Mouse (Mus musculus): ENCODE results near the gene Foxo6. TPM values are rescaled to one million over a fixed set of nuclear protein-coding genes. Genes with fewer than 3 reads are reported as not detected.

The Foxo6 gene
- total RNA-seq (2014; rRNA removed) (23.8 and 25.1 TPM in 2 replicates), polyA plus RNA-seq (2015; fragmentation: Nextera tagmentation; extraction: Ambion mirVana) (1.2 and 1.3 TPM in 2 replicates)

- no peaks in the 10 kb centered on the region for H3K9me3 ChIP-seq (ENCODE audit: low read length)
- peak within 1 kb of the TSS; percentile 83 for H3K9ac ChIP-seq (replicated peaks; ENCODE audit: low read length)
- H3K27ac ChIP-seq: peak within 1 kb of the TSS; percentile 71
- peak within 1 kb of the TSS; percentile 75 for H3K4me3 ChIP-seq (ENCODE audit: low read length)
- peak; percentile 90 for ATAC-seq
- no peaks in the 10 kb centered on the region for H3K27me3 ChIP-seq (ENCODE audit: insufficient read depth, low read length)
- no peaks in the 10 kb centered on the region for H3K36me3 ChIP-seq (ENCODE audit: insufficient read depth, low read length)
- TF ChIP-seq CTCF (IDR thresholded peaks at IDR 0.05; ENCODE audit: low read depth): peak; percentile 67
- 3% methylated on average over 66 of the region's 99 CpGs for WGBS
- DNase-seq (ENCODE audit: low spot score): peak; percentile 95
- H3K4me2 ChIP-seq (ENCODE audit: low read depth, low read length): peak within 1 kb of the TSS; percentile 94
- H3K4me1 ChIP-seq (ENCODE audit: insufficient read depth, low read length): peaks cover 16% of the 10 kb centered on the region; the same call in 1 of the 2 replicates
Measured at GRCm38 (mm10) chr4:120287290-120288111, at the start of gene Foxo6. TSS of gene Foxo6 (minus strand) at chr4:120287349.

- Histone ChIP-seq H3K36me3 (ENCODE audit: insufficient read depth, low read length) (no peaks in the 10 kb centered on the region), H3K4me1 (ENCODE audit: insufficient read depth, low read length) (no peaks in the 10 kb centered on the region), H3K4me3 (ENCODE audit: low read length) (no peak overlapping the region), H3K9ac (replicated peaks; ENCODE audit: low read length) (no peak overlapping the region), H3K27ac (no peak overlapping the region), H3K4me2 (ENCODE audit: low read depth, low read length) (no peak overlapping the region), H3K9me3 (ENCODE audit: low read length) (no peaks in the 10 kb centered on the region), H3K27me3 (ENCODE audit: insufficient read depth, low read length) (no peaks in the 10 kb centered on the region)
- ATAC-seq: no peak
- no peak for DNase-seq (ENCODE audit: low spot score)
- WGBS: 96% methylated on average over 4 of the region's 4 CpGs
- no peak for TF ChIP-seq CTCF (IDR thresholded peaks at IDR 0.05; ENCODE audit: low read depth)
Measured at GRCm38 (mm10) chr4:120334316-120334715, 47.2 kb upstream of the Foxo6 start.

DNA sequence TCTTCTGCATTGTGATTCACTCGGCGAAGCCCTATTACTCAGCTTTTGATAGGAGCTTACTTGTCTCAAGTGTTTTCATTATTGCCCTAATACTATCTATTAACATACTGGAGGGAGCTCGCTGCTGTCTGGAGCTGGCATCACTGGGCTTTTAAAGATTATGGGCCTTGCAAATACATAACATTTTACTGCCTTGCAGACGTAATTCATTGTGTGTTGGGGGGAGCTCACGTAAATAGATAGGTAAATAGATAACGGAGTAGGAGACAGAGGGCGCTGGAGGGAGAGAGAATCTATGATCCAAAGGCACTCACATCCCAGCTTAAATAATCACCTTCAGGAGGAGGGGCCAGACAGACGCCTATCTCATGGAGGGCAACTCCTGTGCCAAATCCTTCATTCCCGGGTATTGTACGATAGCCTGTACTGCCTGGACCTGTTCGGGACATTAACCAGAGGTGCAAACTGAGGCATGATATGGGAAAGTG, 45.8 kb upstream of the Foxo6 start:
- Histone ChIP-seq H3K36me3 (ENCODE audit: insufficient read depth, low read length) (no peaks in the 10 kb centered on the region), H3K9me3 (ENCODE audit: low read length) (no peaks in the 10 kb centered on the region), H3K4me1 (ENCODE audit: insufficient read depth, low read length) (no peaks in the 10 kb centered on the region), H3K27ac (peak overlapping the region; percentile 41; the same call in 1 of the 2 replicates), H3K27me3 (ENCODE audit: insufficient read depth, low read length) (no peaks in the 10 kb centered on the region), H3K9ac (replicated peaks; ENCODE audit: low read length) (no peak overlapping the region), H3K4me3 (ENCODE audit: low read length) (no peak overlapping the region), H3K4me2 (ENCODE audit: low read depth, low read length) (no peak overlapping the region)
- peak; percentile 44 for TF ChIP-seq CTCF (IDR thresholded peaks at IDR 0.05; ENCODE audit: low read depth)
- WGBS: 24% methylated on average over 11 of the region's 11 CpGs
- DNase-seq (ENCODE audit: low spot score) (peak; percentile 67), ATAC-seq (peak; percentile 73)

- Histone ChIP-seq H3K4me3 (ENCODE audit: low read length) (no peak overlapping the region), H3K4me2 (ENCODE audit: low read depth, low read length) (no peak overlapping the region), H3K36me3 (ENCODE audit: insufficient read depth, low read length) (no peaks in the 10 kb centered on the region), H3K27me3 (ENCODE audit: insufficient read depth, low read length) (no peaks in the 10 kb centered on the region), H3K27ac (peak overlapping the region; percentile 41; the same call in 1 of the 2 replicates), H3K9me3 (ENCODE audit: low read length) (no peaks in the 10 kb centered on the region), H3K9ac (replicated peaks; ENCODE audit: low read length) (no peak overlapping the region), H3K4me1 (ENCODE audit: insufficient read depth, low read length) (no peaks in the 10 kb centered on the region)
- WGBS: 19% methylated on average over 7 of the region's 7 CpGs
- TF ChIP-seq CTCF (IDR thresholded peaks at IDR 0.05; ENCODE audit: low read depth): no peak
- peak; percentile 57 for DNase-seq (ENCODE audit: low spot score)
- ATAC-seq: peak; percentile 64
Measured at GRCm38 (mm10) chr4:120332405-120332933, 45.3 kb upstream of the Foxo6 start.

GRCm38 (mm10) chr4:120331992-120332391, 44.8 kb upstream of the Foxo6 start:
- 71% methylated on average over 7 of the region's 7 CpGs for WGBS
- Histone ChIP-seq H3K27me3 (ENCODE audit: insufficient read depth, low read length) (no peaks in the 10 kb centered on the region), H3K27ac (peak overlapping the region; percentile 41; the same call in 1 of the 2 replicates), H3K36me3 (ENCODE audit: insufficient read depth, low read length) (no peaks in the 10 kb centered on the region), H3K4me2 (ENCODE audit: low read depth, low read length) (no peak overlapping the region), H3K9me3 (ENCODE audit: low read length) (no peaks in the 10 kb centered on the region), H3K9ac (replicated peaks; ENCODE audit: low read length) (no peak overlapping the region), H3K4me3 (ENCODE audit: low read length) (no peak overlapping the region), H3K4me1 (ENCODE audit: insufficient read depth, low read length) (no peaks in the 10 kb centered on the region)
- peak; percentile 43; the same call in 1 of the 2 replicates for ATAC-seq
- no peak for DNase-seq (ENCODE audit: low spot score)
- TF ChIP-seq CTCF (IDR thresholded peaks at IDR 0.05; ENCODE audit: low read depth): no peak

DNA sequence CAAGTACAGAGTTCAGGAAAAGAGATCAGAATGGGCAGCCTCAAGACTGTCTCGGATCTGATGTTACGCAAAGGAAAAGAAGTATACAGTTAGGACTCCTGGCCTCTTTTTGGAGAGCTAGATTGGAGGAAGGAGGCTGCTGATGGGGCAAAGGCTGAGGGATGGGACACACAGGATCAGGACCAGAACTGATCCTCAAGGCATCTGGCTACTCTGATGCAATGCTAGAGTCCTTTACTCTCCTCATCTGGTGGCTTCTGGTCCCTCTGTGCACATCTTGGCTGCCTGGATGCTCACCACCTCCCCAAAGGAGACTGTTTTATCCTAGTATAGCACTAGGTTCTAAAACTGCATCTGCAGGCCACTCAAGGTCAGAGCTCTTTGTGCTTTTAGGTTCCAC, 44.4 kb upstream of the Foxo6 start:
- ATAC-seq (no peak), DNase-seq (ENCODE audit: low spot score) (no peak)
- Histone ChIP-seq H3K4me3 (ENCODE audit: low read length) (no peak overlapping the region), H3K36me3 (ENCODE audit: insufficient read depth, low read length) (no peaks in the 10 kb centered on the region), H3K9me3 (ENCODE audit: low read length) (no peaks in the 10 kb centered on the region), H3K27me3 (ENCODE audit: insufficient read depth, low read length) (no peaks in the 10 kb centered on the region), H3K4me1 (ENCODE audit: insufficient read depth, low read length) (no peaks in the 10 kb centered on the region), H3K4me2 (ENCODE audit: low read depth, low read length) (no peak overlapping the region), H3K27ac (no peak overlapping the region), H3K9ac (replicated peaks; ENCODE audit: low read length) (no peak overlapping the region)
- WGBS: 97% methylated on average over 2 of the region's 2 CpGs
- TF ChIP-seq CTCF (IDR thresholded peaks at IDR 0.05; ENCODE audit: low read depth): no peak
